Mouse (Mus musculus): ENCODE data around the gene Uqcc2.

Uqcc2 gene

GRCm38 (mm10) chr17:27133551-27134141 is at the start of gene Uqcc2:
Gene Uqcc2 (minus strand): TSS chr17:27133916.
- DNase-seq (ENCODE audit: low spot score) = peak; percentile 99

- DNase-seq (ENCODE audit: low spot score) = no peak
Measured at GRCm38 (mm10) chr17:27182401-27182800, 48.7 kb upstream of the Uqcc2 start.

- no peak for DNase-seq (ENCODE audit: low spot score)
Measured at GRCm38 (mm10) chr17:27181666-27182065, 48.0 kb upstream of the Uqcc2 start.

GRCm38 (mm10) chr17:27179681-27180280 is 46.1 kb upstream of the Uqcc2 start:
- no peak for DNase-seq (ENCODE audit: low spot score)

- no peak for DNase-seq (ENCODE audit: low spot score)
Measured at GRCm38 (mm10) chr17:27178427-27179177, 44.9 kb upstream of the Uqcc2 start.

GRCm38 (mm10) chr17:27178019-27178418 is 44.3 kb upstream of the Uqcc2 start:
- DNase-seq (ENCODE audit: low spot score) = no peak

- DNase-seq (ENCODE audit: low spot score) = no peak
Measured at GRCm38 (mm10) chr17:27176754-27177153, 43.0 kb upstream of the Uqcc2 start.

- no peak for DNase-seq (ENCODE audit: low spot score)
Measured at GRCm38 (mm10) chr17:27176287-27176686, 42.6 kb upstream of the Uqcc2 start.

- DNase-seq (ENCODE audit: low spot score) = no peak
Measured at GRCm38 (mm10) chr17:27175196-27175874, 41.6 kb upstream of the Uqcc2 start.

GRCm38 (mm10) chr17:27173715-27174114 is 40.0 kb upstream of the Uqcc2 start:
- no peak for DNase-seq (ENCODE audit: low spot score)

GRCm38 (mm10) chr17:27172459-27172858 is 38.7 kb upstream of the Uqcc2 start:
- DNase-seq (ENCODE audit: low spot score) = no peak

GRCm38 (mm10) chr17:27171121-27171520 is 37.4 kb upstream of the Uqcc2 start:
- DNase-seq (ENCODE audit: low spot score) = no peak

GRCm38 (mm10) chr17:27169952-27170695 is 36.4 kb upstream of the Uqcc2 start:
- no peak for DNase-seq (ENCODE audit: low spot score)

GRCm38 (mm10) chr17:27168569-27168968 is 34.9 kb upstream of the Uqcc2 start:
- no peak for DNase-seq (ENCODE audit: low spot score)

GRCm38 (mm10) chr17:27167545-27167944 is 33.8 kb upstream of the Uqcc2 start, which contains the start of gene Ip6k3:
Gene Ip6k3 (minus strand): TSS chr17:27167795.
- DNase-seq (ENCODE audit: low spot score) = no peak

- no peak for DNase-seq (ENCODE audit: low spot score)
Measured at GRCm38 (mm10) chr17:27166901-27167300, 33.2 kb upstream of the Uqcc2 start.

GRCm38 (mm10) chr17:27165054-27165773 is 31.5 kb upstream of the Uqcc2 start:
- peak; percentile 79 for DNase-seq (ENCODE audit: low spot score)

- no peak for DNase-seq (ENCODE audit: low spot score)
Measured at GRCm38 (mm10) chr17:27160905-27161304, 27.2 kb upstream of the Uqcc2 start.

GRCm38 (mm10) chr17:27159169-27159568 is 25.5 kb upstream of the Uqcc2 start:
- no peak for DNase-seq (ENCODE audit: low spot score)

GRCm38 (mm10) chr17:27158439-27158838 is 24.7 kb upstream of the Uqcc2 start:
- DNase-seq (ENCODE audit: low spot score) = no peak

GRCm38 (mm10) chr17:27155752-27156151 is 22.0 kb upstream of the Uqcc2 start:
- DNase-seq (ENCODE audit: low spot score) = no peak

Measured in testis, postnatal 10 days (tissue).